Mouse (Mus musculus): ENCODE measurements around the gene Onecut3.

The Onecut3 gene

GRCm38 (mm10) chr10:80494732-80495131, at the start of gene Onecut3:
Gene Onecut3 (plus strand): TSS chr10:80494835.
- no peak for DNase-seq (ENCODE audit: low read depth in 1 of 2, low spot score in 2 of 2)

- DNase-seq (ENCODE audit: low read depth in 1 of 2, low spot score in 2 of 2) = no peak
These were observed 49.6 kb upstream of the Onecut3 start for GRCm38 (mm10) chr10:80445052-80445451.

- peak; percentile 14 to 61 for DNase-seq (ENCODE audit: low read depth in 1 of 2, low spot score in 2 of 2)
These were observed 48.6 kb upstream of the Onecut3 start for GRCm38 (mm10) chr10:80445898-80446601.

GRCm38 (mm10) chr10:80450599-80450998, 44.0 kb upstream of the Onecut3 start:
- DNase-seq (ENCODE audit: low read depth in 1 of 2, low spot score in 2 of 2) = no peak

- DNase-seq (ENCODE audit: low read depth in 1 of 2, low spot score in 2 of 2) = no peak
These were observed 41.0 kb upstream of the Onecut3 start for GRCm38 (mm10) chr10:80453601-80454000.

- DNase-seq (ENCODE audit: low read depth in 1 of 2, low spot score in 2 of 2) = no peak
These were observed 39.9 kb upstream of the Onecut3 start for GRCm38 (mm10) chr10:80454781-80455180.

- DNase-seq (ENCODE audit: low read depth in 1 of 2, low spot score in 2 of 2) = no peak
These were observed 38.9 kb upstream of the Onecut3 start for GRCm38 (mm10) chr10:80455697-80456096.

GRCm38 (mm10) chr10:80459236-80459635, 35.4 kb upstream of the Onecut3 start:
- no peak for DNase-seq (ENCODE audit: low read depth in 1 of 2, low spot score in 2 of 2)

- no peak for DNase-seq (ENCODE audit: low read depth in 1 of 2, low spot score in 2 of 2)
These were observed 35.0 kb upstream of the Onecut3 start for GRCm38 (mm10) chr10:80459671-80460070.

GRCm38 (mm10) chr10:80460324-80460723, 34.3 kb upstream of the Onecut3 start:
- DNase-seq (ENCODE audit: low read depth in 1 of 2, low spot score in 2 of 2) = no peak

GRCm38 (mm10) chr10:80461346-80461745, 33.3 kb upstream of the Onecut3 start:
- DNase-seq (ENCODE audit: low read depth in 1 of 2, low spot score in 2 of 2) = no peak

GRCm38 (mm10) chr10:80464381-80465035, 30.1 kb upstream of the Onecut3 start:
- DNase-seq (ENCODE audit: low read depth in 1 of 2, low spot score in 2 of 2) = no peak

- DNase-seq (ENCODE audit: low read depth in 1 of 2, low spot score in 2 of 2) = no peak
These were observed 29.6 kb upstream of the Onecut3 start for GRCm38 (mm10) chr10:80465066-80465465.

GRCm38 (mm10) chr10:80475290-80475959, 19.2 kb upstream of the Onecut3 start:
- DNase-seq (ENCODE audit: low read depth in 1 of 2, low spot score in 2 of 2) = peak; percentile 46 to 74

GRCm38 (mm10) chr10:80478531-80478930, 16.1 kb upstream of the Onecut3 start:
- no peak for DNase-seq (ENCODE audit: low read depth in 1 of 2, low spot score in 2 of 2)

- DNase-seq (ENCODE audit: low read depth in 1 of 2, low spot score in 2 of 2) = no peak
These were observed 13.6 kb upstream of the Onecut3 start for GRCm38 (mm10) chr10:80481002-80481401.

GRCm38 (mm10) chr10:80486862-80487379, 7.7 kb upstream of the Onecut3 start:
- no peak for DNase-seq (ENCODE audit: low read depth in 1 of 2, low spot score in 2 of 2)

GRCm38 (mm10) chr10:80490051-80490450, 4.6 kb upstream of the Onecut3 start:
- DNase-seq (ENCODE audit: low read depth in 1 of 2, low spot score in 2 of 2) = no peak

GRCm38 (mm10) chr10:80495901-80496300, 1.3 kb downstream of the Onecut3 start:
- DNase-seq (ENCODE audit: low read depth in 1 of 2, low spot score in 2 of 2) = no peak

GRCm38 (mm10) chr10:80496421-80496820, 1.8 kb downstream of the Onecut3 start:
- no peak for DNase-seq (ENCODE audit: low read depth in 1 of 2, low spot score in 2 of 2)

- DNase-seq (ENCODE audit: low read depth in 1 of 2, low spot score in 2 of 2) = no peak
These were observed 7.7 kb downstream of the Onecut3 start for GRCm38 (mm10) chr10:80502291-80502690.

GRCm38 (mm10) chr10:80502819-80503314, 8.2 kb downstream of the Onecut3 start:
- DNase-seq (ENCODE audit: low read depth in 1 of 2, low spot score in 2 of 2) = no peak

Measured in monocyte, adult 2 months (primary cell).